8 mouse cellular contexts compared by ENCODE assay signal in the genomic region with DNA sequence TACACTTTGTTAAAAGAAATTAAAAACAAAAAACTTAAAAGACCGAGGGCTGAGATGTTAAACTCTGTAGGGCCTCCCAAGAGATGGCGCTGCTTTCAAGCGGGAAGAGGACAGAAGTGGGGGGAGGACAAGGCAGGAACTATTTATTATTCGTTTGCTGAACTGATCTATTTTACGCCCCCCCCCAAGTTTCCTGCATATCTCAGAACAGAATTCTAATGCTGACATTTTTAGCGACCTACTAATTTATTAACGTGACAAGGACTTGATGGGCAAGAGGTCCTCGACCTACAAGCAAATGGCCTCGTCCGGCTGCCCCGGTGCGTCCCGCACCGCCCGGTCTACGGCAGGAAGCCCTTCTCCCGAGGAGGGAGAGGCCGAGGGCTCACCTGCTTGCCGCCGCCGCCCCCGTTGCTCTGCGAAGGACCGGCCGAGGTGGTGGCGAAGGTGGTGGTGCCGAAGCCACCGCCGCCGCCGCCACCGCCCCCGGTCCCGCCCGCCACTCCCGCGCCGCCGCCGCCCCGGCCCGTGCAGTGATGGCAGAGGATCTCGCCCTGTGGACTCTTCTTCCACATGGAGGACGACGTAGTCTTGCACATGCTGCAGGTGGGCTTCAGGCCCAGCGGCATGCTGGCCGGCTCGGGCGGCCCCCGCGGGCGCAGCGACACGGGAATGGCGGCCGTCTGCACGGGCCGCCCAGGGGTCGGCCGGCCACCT. TPM values are rescaled to one million over a fixed set of nuclear protein-coding genes. Genes with fewer than 3 reads are reported as not detected.
DNase-seq lines count a peak whose midpoint lies in the region; ATAC-seq and TF ChIP-seq lines count a peak whose summit lies in the region.

No protein-coding gene starts in this region.

- peak; percentile 36 for TF ChIP-seq CTCF in olfactory bulb, adult 2 months (IDR thresholded peaks at IDR 0.05; ENCODE audit: insufficient read depth, low read depth, low read length)

- no peaks in the 10 kb centered on the region for H3K27me3 ChIP-seq in heart, embryonic 16.5 days (ENCODE audit: control insufficient read depth, insufficient read depth, low read length)
- H3K27me3 ChIP-seq in lung, embryonic 15.5 days = no peaks in the 10 kb centered on the region

- peak overlapping the region; percentile 96 for H3K9ac ChIP-seq in heart, embryonic 16.5 days (ENCODE audit: low read length)
- H3K9ac ChIP-seq in lung, embryonic 15.5 days = peak overlapping the region; percentile 83

- H3K9me3 ChIP-seq in heart, embryonic 16.5 days (replicated peaks; ENCODE audit: control insufficient read depth, low read length) = no peaks in the 10 kb centered on the region
- no peaks in the 10 kb centered on the region for H3K9me3 ChIP-seq in lung, embryonic 15.5 days

- peak overlapping the region; percentile 70 for H3K4me2 ChIP-seq in heart, embryonic 16.5 days (ENCODE audit: low read depth, low read length)
- peak overlapping the region; percentile 56 for H3K4me2 ChIP-seq in lung, embryonic 15.5 days

- DNase-seq in ES-CJ7 (ENCODE audit: low read depth, low spot score) = peak; percentile 30
- DNase-seq in brain, adult 2 months (ENCODE audit: low read depth, low spot score) = peak; percentile 85
- DNase-seq in kidney, postnatal 36 days = peak; percentile 53 to 81
- DNase-seq in thymus, postnatal 0 days (ENCODE audit: low spot score) = peak; percentile 63

- peak; percentile 74 for ATAC-seq in erythroblast, adult 5-6 weeks (replicated peaks; ENCODE audit: low FRiP score, poor library complexity, severe bottlenecking)
- ATAC-seq in heart, embryonic 16.5 days (replicated peaks; ENCODE audit: extremely low read depth, insufficient read depth, low FRiP score) = peak; percentile 64
- ATAC-seq in lung, embryonic 15.5 days (ENCODE audit: borderline replicate concordance, extremely low read depth, low FRiP score, low TSS enrichment) = peak; percentile 65

- peak overlapping the region; percentile 90 for H3K27ac ChIP-seq in heart, embryonic 16.5 days (ENCODE audit: low read length)
- peak overlapping the region; percentile 95 for H3K27ac ChIP-seq in lung, embryonic 15.5 days
- peak overlapping the region; percentile 67; the same call in 1 of the 2 replicates for H3K27ac ChIP-seq in olfactory bulb, adult 2 months (ENCODE audit: insufficient read depth, low read depth, low read length)

- H3K4me1 ChIP-seq in heart, embryonic 16.5 days (ENCODE audit: control insufficient read depth, insufficient read depth, low read length) = peaks cover 11% of the 10 kb centered on the region
- H3K4me1 ChIP-seq in lung, embryonic 15.5 days = peaks cover 7% of the 10 kb centered on the region
- peaks cover 2% of the 10 kb centered on the region; the same call in 1 of the 2 replicates for H3K4me1 ChIP-seq in olfactory bulb, adult 2 months (ENCODE audit: control insufficient read depth, insufficient read depth, low read length)

- H3K36me3 ChIP-seq in heart, embryonic 16.5 days (ENCODE audit: control insufficient read depth, insufficient read depth) = peaks cover 15% of the 10 kb centered on the region
- H3K36me3 ChIP-seq in lung, embryonic 15.5 days = peaks cover 21% of the 10 kb centered on the region

- under 1% methylated on average over 60 of the region's 60 CpGs for WGBS in heart, embryonic 16.5 days
- WGBS in lung, embryonic 15.5 days = under 1% methylated on average over 48 of the region's 60 CpGs
- under 1% methylated on average over 54 of the region's 60 CpGs for WGBS in olfactory bulb, adult 2 months

- TF ChIP-seq POLR2A in olfactory bulb, adult 2 months (IDR thresholded peaks at IDR 0.05; ENCODE audit: insufficient read depth, low read depth, low read length) = no peak

- peak overlapping the region; percentile 82 for H3K4me3 ChIP-seq in heart, embryonic 16.5 days (ENCODE audit: low read length)
- peak overlapping the region; percentile 98 for H3K4me3 ChIP-seq in lung, embryonic 15.5 days
- H3K4me3 ChIP-seq in olfactory bulb, adult 2 months (ENCODE audit: insufficient read depth, low read depth, low read length) = peak overlapping the region; percentile 100

RNA-seq across cellular contexts. Expression of a gene that starts 3.8 kb away (rescaled TPM):
- not detected in 2 replicates for total RNA-seq in erythroblast, adult 5-6 weeks (2015; ENCODE audit: low replicate concordance)
- not detected in 2 replicates for total RNA-seq in erythroblast, adult 5-6 weeks (2017; ENCODE audit: low replicate concordance)
- polyA plus RNA-seq in heart, embryonic 16.5 days (2015; fragmentation: Nextera tagmentation; extraction: Ambion mirVana) = not detected in 2 replicates
- not detected in 2 replicates for polyA plus RNA-seq in lung, embryonic 15.5 days (2015; fragmentation: Nextera tagmentation; extraction: Ambion mirVana)
- not detected in 2 replicates for polyA plus RNA-seq in olfactory bulb, adult 2 months (2012; ENCODE audit: insufficient read depth, insufficient read length, low replicate concordance, missing spikeins)
- not detected in 2 replicates for polyA plus RNA-seq in thymus, postnatal 0 days (2015; fragmentation: Nextera tagmentation; extraction: Ambion mirVana)

RNA-seq across cellular contexts. Expression of a gene that starts 9.8 kb away (rescaled TPM):
- 49.3 and 49.4 TPM in 2 replicates for total RNA-seq in erythroblast, adult 5-6 weeks (2015; ENCODE audit: low replicate concordance)
- 42.1 and 58.0 TPM in 2 replicates for total RNA-seq in erythroblast, adult 5-6 weeks (2017; ENCODE audit: low replicate concordance)
- polyA plus RNA-seq in heart, embryonic 16.5 days (2015; fragmentation: Nextera tagmentation; extraction: Ambion mirVana) = 56.9 and 58.3 TPM in 2 replicates
- polyA plus RNA-seq in lung, embryonic 15.5 days (2015; fragmentation: Nextera tagmentation; extraction: Ambion mirVana) = 65.9 and 66.8 TPM in 2 replicates
- polyA plus RNA-seq in olfactory bulb, adult 2 months (2012; ENCODE audit: insufficient read depth, insufficient read length, low replicate concordance, missing spikeins) = not detected in 2 replicates
- 51.2 and 53.5 TPM in 2 replicates for polyA plus RNA-seq in thymus, postnatal 0 days (2015; fragmentation: Nextera tagmentation; extraction: Ambion mirVana)

RNA-seq across cellular contexts. Expression of a gene that starts 50.8 kb away (rescaled TPM):
- total RNA-seq in erythroblast, adult 5-6 weeks (2015; ENCODE audit: low replicate concordance) = 3.1 and 3.5 TPM in 2 replicates
- total RNA-seq in erythroblast, adult 5-6 weeks (2017; ENCODE audit: low replicate concordance) = 9.9 and 22.0 TPM in 2 replicates
- 8.1 and 10.9 TPM in 2 replicates for polyA plus RNA-seq in heart, embryonic 16.5 days (2015; fragmentation: Nextera tagmentation; extraction: Ambion mirVana)
- 12.4 and 13.9 TPM in 2 replicates for polyA plus RNA-seq in lung, embryonic 15.5 days (2015; fragmentation: Nextera tagmentation; extraction: Ambion mirVana)
- polyA plus RNA-seq in olfactory bulb, adult 2 months (2012; ENCODE audit: insufficient read depth, insufficient read length, low replicate concordance, missing spikeins) = not detected in 2 replicates
- polyA plus RNA-seq in thymus, postnatal 0 days (2015; fragmentation: Nextera tagmentation; extraction: Ambion mirVana) = 16.4 and 18.6 TPM in 2 replicates

RNA-seq across cellular contexts. Expression of a gene that starts 51.3 kb away (rescaled TPM):
- total RNA-seq in erythroblast, adult 5-6 weeks (2015; ENCODE audit: low replicate concordance) = 11.1 and 19.2 TPM in 2 replicates
- 5.0 and 7.8 TPM in 2 replicates for total RNA-seq in erythroblast, adult 5-6 weeks (2017; ENCODE audit: low replicate concordance)
- 11.1 and 11.4 TPM in 2 replicates for polyA plus RNA-seq in heart, embryonic 16.5 days (2015; fragmentation: Nextera tagmentation; extraction: Ambion mirVana)
- polyA plus RNA-seq in lung, embryonic 15.5 days (2015; fragmentation: Nextera tagmentation; extraction: Ambion mirVana) = 13.5 and 14.0 TPM in 2 replicates
- polyA plus RNA-seq in olfactory bulb, adult 2 months (2012; ENCODE audit: insufficient read depth, insufficient read length, low replicate concordance, missing spikeins) = not detected in 2 replicates
- polyA plus RNA-seq in thymus, postnatal 0 days (2015; fragmentation: Nextera tagmentation; extraction: Ambion mirVana) = 10.1 and 17.3 TPM in 2 replicates

Comparison
In these comparisons a context has a peak if more than half of its experiments do, and no peak if none do; other contexts are left out.
1. Peak in every context shown above with its lines: DNase-seq, ATAC-seq, H3K4me3 ChIP-seq and H3K27ac ChIP-seq.
2. DNase-seq: peak in every context shown above with its lines; median percentile 85 in brain, adult 2 months; 67 in kidney, postnatal 36 days; 63 in thymus, postnatal 0 days; 30 in ES-CJ7.